Mouse (Mus musculus): ENCODE results near the gene Hist1h3a. TPM values are rescaled to one million over a fixed set of nuclear protein-coding genes. Genes with fewer than 3 reads are reported as not detected.
A peak's percentile ranks its signal among the peaks of the same experiment; 100 is the strongest.
"Not testable (repeated sequence)": the region's sequence is repeated elsewhere in the genome, so short reads cannot be mapped to it uniquely, and the experiment has no call there.

The Hist1h3a gene
- total RNA-seq (2021), result 10 to 100 TPM; 15.8 to 18.0 TPM

- intact Hi-C loops (cut with DNase I), result loop anchor here (5.0 kb wide), 1 partner anchor 330 kb away; no protein-coding TSS in a partner anchor
- peak; percentile 16 for DNase-seq (ENCODE audit: low spot score)
Observed at GRCm38 (mm10) chr13:23761871-23762821, at the start of gene Hist1h3a. TSS of gene Hist1h3a (minus strand) at chr13:23762386.

GRCm38 (mm10) chr13:23806422-23807052 lies 44.4 kb upstream of the Hist1h3a start, which contains the start of gene Slc17a2:
TSS of gene Slc17a2 (plus strand) at chr13:23806993.
- intact Hi-C loops (cut with DNase I), result no loop called here
- DNase-seq (ENCODE audit: low spot score), result no peak

GRCm38 (mm10) chr13:23804532-23804931 lies 42.3 kb upstream of the Hist1h3a start:
- no peak for DNase-seq (ENCODE audit: low spot score)
- intact Hi-C loops (cut with DNase I), result no loop called here

GRCm38 (mm10) chr13:23799405-23799804 lies 37.2 kb upstream of the Hist1h3a start:
- intact Hi-C loops (cut with DNase I), result no loop called here
- DNase-seq (ENCODE audit: low spot score), result no peak

- intact Hi-C loops (cut with DNase I), result loop anchor here (2.0 to 5.0 kb wide), 3 partner anchors 95 to 504 kb away; partner anchors contain the start of gene Carmil1
- no peak for DNase-seq (ENCODE audit: low spot score)
Observed at GRCm38 (mm10) chr13:23792520-23792919, 30.3 kb upstream of the Hist1h3a start.

GRCm38 (mm10) chr13:23779025-23779424 lies 16.8 kb upstream of the Hist1h3a start:
- intact Hi-C loops (cut with DNase I), result no loop called here
- no peak for DNase-seq (ENCODE audit: low spot score)

DNA sequence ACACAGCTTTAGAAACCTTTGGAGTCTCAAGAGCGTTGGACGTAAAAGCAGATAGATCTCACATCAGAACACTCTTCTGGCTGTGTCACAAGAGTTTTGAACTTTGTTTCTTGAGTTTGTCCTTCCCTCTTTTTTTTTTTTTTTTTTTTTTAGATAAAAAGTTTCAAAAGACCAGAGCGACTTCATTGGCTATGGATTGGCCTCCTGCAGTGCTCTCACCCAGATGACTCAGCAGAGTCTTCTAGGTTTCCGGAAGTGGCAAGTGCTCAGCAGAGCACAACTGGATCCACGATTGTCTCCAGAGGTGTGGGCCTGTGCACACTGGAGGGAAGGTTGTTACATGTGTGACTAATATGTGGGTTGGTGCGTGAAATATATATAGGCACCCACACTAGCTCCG lies 16.2 kb upstream of the Hist1h3a start:
- intact Hi-C loops (cut with DNase I), result no loop called here
- DNase-seq (ENCODE audit: low spot score), result no peak

DNA sequence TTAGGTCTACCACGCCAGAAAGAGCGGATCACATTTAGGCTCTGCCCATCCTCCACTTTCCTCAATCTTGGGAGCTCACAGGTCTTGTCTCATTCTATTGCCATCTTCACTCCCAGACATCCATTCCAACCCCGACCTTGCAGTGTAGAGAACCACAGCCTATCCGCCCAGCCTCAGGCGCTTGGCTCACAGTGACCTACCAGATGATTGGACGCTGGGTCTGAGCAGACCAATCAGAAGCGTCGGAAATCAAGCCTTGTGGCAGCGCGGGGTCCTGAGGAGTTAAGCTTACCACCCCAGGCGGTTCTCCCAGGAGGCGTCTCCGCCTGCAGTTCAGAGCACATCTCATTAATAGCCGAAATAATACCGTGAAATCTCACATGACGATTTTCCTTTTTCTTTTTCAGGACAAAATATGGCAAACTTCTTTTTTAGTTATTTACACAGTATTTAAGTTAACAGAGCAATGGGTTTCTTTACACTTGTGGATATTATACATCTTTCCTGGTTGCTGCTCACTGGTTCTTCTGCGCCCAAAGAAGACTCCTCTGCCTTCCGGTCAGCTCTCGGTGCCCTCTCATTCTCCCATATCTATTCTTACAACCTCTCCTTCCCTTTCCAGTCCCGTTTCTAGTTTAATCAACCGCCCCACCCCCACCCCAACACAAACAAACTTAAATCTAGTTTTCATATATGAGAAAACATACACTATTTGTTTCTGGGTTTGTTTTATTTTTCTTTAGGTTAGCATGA lies 10.6 kb upstream of the Hist1h3a start:
- peak; percentile 14 for DNase-seq (ENCODE audit: low spot score)
- intact Hi-C loops (cut with DNase I), result no loop called here

GRCm38 (mm10) chr13:23769613-23770012 lies 7.4 kb upstream of the Hist1h3a start, which contains the start of gene Trim38:
TSS of gene Trim38 (plus strand) at chr13:23769913.
- intact Hi-C loops (cut with DNase I); DNase-seq (ENCODE audit: low spot score): not testable (repeated sequence)

DNA sequence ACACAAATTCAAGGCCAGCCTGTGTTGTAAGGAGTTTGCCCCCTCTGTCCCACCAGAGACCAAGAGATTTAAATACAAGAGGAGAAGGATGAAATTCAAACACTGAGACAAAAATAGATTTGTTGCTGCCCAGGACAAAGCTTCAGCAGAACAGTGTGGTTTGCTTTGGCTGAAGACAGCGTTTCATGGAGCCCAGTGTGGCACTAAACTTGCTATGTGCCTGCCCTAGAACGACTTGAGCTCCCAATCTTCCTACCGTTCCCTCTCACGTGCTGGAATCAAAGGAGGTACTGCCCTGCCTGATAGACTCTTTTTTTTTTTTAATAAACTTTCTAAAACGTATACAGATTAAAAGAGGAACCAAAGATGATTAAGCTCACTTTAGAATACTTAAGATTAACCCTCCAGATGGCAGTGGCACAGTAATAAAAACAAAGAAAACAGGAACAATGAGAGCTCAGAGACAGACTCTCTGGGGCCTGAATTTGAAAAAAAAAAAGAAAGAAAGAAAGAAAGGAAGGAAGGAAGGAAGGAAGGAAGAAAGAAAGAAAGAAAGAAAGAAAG lies 6.7 kb upstream of the Hist1h3a start:
- intact Hi-C loops (cut with DNase I), result no loop called here
- DNase-seq (ENCODE audit: low spot score), result no peak

DNA sequence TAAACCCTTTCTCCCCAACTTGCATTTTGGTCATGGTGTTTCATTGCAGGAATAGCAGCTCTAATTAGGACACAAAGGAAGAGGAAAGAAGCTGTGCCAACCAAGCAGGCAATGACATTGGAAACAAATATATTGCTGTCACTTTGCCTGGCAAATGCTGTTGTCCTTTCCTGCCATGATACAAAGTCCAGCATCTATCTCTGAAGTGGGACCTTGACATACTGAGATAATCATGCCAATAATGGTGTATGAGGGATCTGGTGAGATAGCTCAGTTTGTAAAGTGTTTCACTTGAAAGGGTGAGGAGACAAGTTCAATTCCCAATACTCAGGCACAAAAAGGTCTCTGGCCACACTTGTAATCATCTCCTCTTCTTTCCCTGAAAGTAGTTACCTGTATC lies 4.6 kb upstream of the Hist1h3a start:
- intact Hi-C loops (cut with DNase I), result no loop called here
- DNase-seq (ENCODE audit: low spot score), result no peak

GRCm38 (mm10) chr13:23765172-23765513 lies 3.0 kb upstream of the Hist1h3a start:
- DNase-seq (ENCODE audit: low spot score), result no peak
- intact Hi-C loops (cut with DNase I), result no loop called here

- no peak for DNase-seq (ENCODE audit: low spot score)
- intact Hi-C loops (cut with DNase I), result loop anchor here (5.0 kb wide), 1 partner anchor 332 kb away; no protein-coding TSS in a partner anchor
Observed at GRCm38 (mm10) chr13:23764324-23765171, 2.4 kb upstream of the Hist1h3a start.

GRCm38 (mm10) chr13:23763586-23764323 lies 1.6 kb upstream of the Hist1h3a start, which contains the start of gene Hist1h1a:
TSS of gene Hist1h1a (plus strand) at chr13:23763666.
- peak; percentile 60 for DNase-seq (ENCODE audit: low spot score)
- intact Hi-C loops (cut with DNase I), result loop anchor here (5.0 kb wide), 1 partner anchor 331 kb away; no protein-coding TSS in a partner anchor

GRCm38 (mm10) chr13:23763242-23763585 lies 1.0 kb upstream of the Hist1h3a start:
- intact Hi-C loops (cut with DNase I), result loop anchor here (5.0 kb wide), 1 partner anchor 331 kb away; no protein-coding TSS in a partner anchor

DNA sequence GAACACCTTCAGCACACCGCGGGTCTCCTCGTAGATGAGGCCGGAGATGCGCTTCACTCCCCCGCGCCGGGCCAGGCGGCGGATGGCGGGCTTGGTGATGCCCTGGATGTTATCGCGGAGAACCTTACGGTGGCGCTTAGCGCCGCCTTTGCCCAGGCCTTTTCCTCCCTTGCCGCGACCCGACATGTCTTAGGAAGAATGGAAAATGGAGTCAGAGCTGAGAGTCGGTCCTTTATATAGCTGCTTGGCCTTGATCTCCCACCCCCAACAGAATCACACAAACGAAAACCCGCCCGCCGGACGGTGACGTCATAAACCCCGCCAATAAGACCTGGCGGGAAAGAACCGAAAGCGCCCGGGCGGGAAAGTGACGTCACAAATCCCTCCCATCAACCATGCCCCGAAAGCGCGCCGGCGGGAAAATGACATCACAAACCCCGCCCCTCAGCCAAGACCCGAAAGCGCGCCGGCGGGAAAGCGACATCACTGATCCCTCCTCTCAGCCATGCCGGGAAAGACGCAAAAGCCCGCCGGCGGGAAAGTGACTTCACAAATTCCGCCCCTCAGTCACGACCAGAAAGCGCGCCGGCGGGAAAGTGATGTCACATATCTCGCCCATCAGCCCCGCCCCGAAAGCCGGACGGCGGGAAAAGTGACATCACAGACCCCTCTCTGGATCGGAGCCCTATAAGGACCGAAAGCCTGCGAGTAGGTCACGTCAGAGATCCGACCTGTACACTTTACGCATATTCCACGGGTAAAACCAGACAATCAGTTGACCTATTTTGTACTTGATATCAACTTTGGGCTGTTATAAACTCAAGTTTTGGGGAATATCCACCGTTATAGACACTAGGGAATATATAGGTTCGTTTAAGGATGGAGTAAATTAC lies 968 bp downstream of the Hist1h3a start, which contains the start of gene Hist1h4a:
Gene Hist1h4a, minus strand, starts transcription at position 259 of the 893 bp plus-strand sequence.
- intact Hi-C loops (cut with DNase I), result loop anchor here (5.0 kb wide), 1 partner anchor 329 kb away; no protein-coding TSS in a partner anchor
- DNase-seq (ENCODE audit: low spot score), result peak; percentile 95

More at GRCm38 (mm10) chr13:23763242-23763585, 1.0 kb upstream of the Hist1h3a start:
- DNase-seq (ENCODE audit: low spot score), result no peak
